Mouse (Mus musculus) limb, embryonic 15.5 days (tissue): ENCODE measurements around the gene 9230102O04Rik. TPM values are rescaled to one million over a fixed set of nuclear protein-coding genes. Genes with fewer than 3 reads are reported as not detected.

ENCODE experiments used
- ATAC-seq: fragments of 200-750 bp; cut with Nextera tagmentation; 2 replicates; pipeline ENCODE4 v1.8.0; 2017; ENCODE audit warnings: low read depth, moderate TSS enrichment; ENCODE audit not compliant: insufficient number of reproducible peaks, low FRiP score, low TSS enrichment
- H3K27ac ChIP-seq: fragments of 300-500 bp; sonication (generic); 2 replicates; pipeline ENCODE4 v1.5.1; 2015; ENCODE audit warnings: moderate library complexity, mild to moderate bottlenecking, inconsistent platforms
- H3K27me3 ChIP-seq: fragments of 300-500 bp; sonication (generic); 2 replicates; pipeline ENCODE4 v1.6.1; 2015; ENCODE audit warnings: inconsistent platforms
- H3K36me3 ChIP-seq: fragments of 300-500 bp; sonication (generic); 2 replicates; pipeline ENCODE4 v1.6.1; 2015; ENCODE audit warnings: inconsistent platforms
- H3K4me1 ChIP-seq: fragments of 300-500 bp; sonication (generic); 2 replicates; pipeline ENCODE4 v1.6.1; 2015; ENCODE audit warnings: inconsistent platforms
- H3K4me2 ChIP-seq: fragments of 300-500 bp; sonication (generic); 2 replicates; pipeline ENCODE4 v1.6.1; 2015; ENCODE audit warnings: mild to moderate bottlenecking, inconsistent platforms
- H3K4me3 ChIP-seq: fragments of 300-500 bp; sonication (generic); 2 replicates; pipeline ENCODE4 v1.5.1; 2015; ENCODE audit warnings: mild to moderate bottlenecking, inconsistent platforms
- H3K9ac ChIP-seq: fragments of 300-500 bp; sonication (generic); 2 replicates; pipeline ENCODE4 v1.6.1; 2015; ENCODE audit warnings: inconsistent platforms
- H3K9me3 ChIP-seq: fragments of 300-500 bp; sonication (generic); 2 replicates; pipeline ENCODE4 v1.6.1; 2016; ENCODE audit warnings: inconsistent platforms
- WGBS: fragments of 180-500 bp; shearing (Covaris S2); methylation state at CpG from one replicate; pipeline ENCODE4 v1.1.7; 2015; 5-methylcytosine and 5-hydroxymethylcytosine counted together
- polyA plus RNA-seq: library from polyadenylated mRNA; unstranded; fragments of >200 nt; fragmentation: Nextera tagmentation; extraction: Ambion mirVana; gene quantifications from 2 replicates; pipeline ENCODE4 v1.2.1, GENCODE M21; 2015

9230102O04Rik gene
- polyA plus RNA-seq, 1 experiment from 2014 or later, result not detected

- peaks cover 52% of the 10 kb centered on the region for H3K4me1 ChIP-seq
- peak overlapping the region; percentile 93 for H3K4me2 ChIP-seq
- 0 out of 2 replicates have a peak overlapping the region, but pooled peaks have one; percentile 59 for H3K27ac ChIP-seq
- H3K36me3 ChIP-seq, result no peaks in the 10 kb centered on the region
- peaks cover 88% of the 10 kb centered on the region for H3K27me3 ChIP-seq
- 6% methylated on average over 31 of the region's 31 CpGs for WGBS
- no peak for ATAC-seq
- 0 out of 2 replicates have a peak overlapping the region, but pooled peaks have one; percentile 26 for H3K9ac ChIP-seq
- H3K9me3 ChIP-seq, result no peaks in the 10 kb centered on the region
- H3K4me3 ChIP-seq, result peak overlapping the region; percentile 48
These were observed 12.6 kb downstream of the 9230102O04Rik start for GRCm38 (mm10) chr2:9876621-9877325.

DNA sequence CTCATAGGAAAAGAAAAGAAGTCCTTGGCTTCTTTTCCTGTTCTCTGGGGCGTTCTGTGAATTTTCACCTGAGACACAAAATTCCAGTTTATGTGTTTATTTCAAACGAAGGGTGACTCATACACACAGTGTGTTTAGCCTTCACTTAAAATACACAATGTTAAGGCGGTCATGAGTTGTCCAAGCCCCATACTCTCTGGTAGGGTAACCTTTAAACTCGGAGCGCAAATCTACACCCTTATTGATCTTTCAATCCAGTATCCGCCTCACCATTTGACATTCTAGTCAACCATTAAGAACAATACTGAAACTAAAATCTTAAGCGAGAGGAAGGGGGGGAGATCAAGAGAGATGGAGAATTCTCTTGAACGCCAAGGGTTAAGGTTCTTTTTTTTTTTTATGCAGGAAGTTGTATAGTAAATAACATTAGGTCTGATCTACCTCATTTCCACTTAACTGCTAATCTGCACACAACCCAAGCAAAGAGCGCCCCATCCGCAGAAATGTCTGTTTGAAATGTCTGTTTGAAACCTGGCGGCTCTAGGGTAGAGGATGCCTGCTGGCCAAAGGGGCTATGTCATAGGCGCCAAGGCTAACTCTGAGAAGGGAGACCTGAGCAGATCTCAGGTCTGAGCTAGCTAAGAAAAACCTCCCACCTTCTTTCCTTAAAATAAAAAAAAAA lies 13.5 kb downstream of the 9230102O04Rik start:
- no peaks in the 10 kb centered on the region for H3K36me3 ChIP-seq
- peak overlapping the region; percentile 48 for H3K4me3 ChIP-seq
- WGBS, result 30% methylated on average over 12 of the region's 12 CpGs
- no peak for ATAC-seq
- H3K4me1 ChIP-seq, result peaks cover 42% of the 10 kb centered on the region
- H3K27me3 ChIP-seq, result peaks cover 88% of the 10 kb centered on the region
- no peaks in the 10 kb centered on the region for H3K9me3 ChIP-seq
- H3K27ac ChIP-seq, result no peak overlapping the region
- H3K4me2 ChIP-seq, result 0 out of 2 replicates have a peak overlapping the region, but pooled peaks have one; percentile 11
- no peak overlapping the region for H3K9ac ChIP-seq

DNA sequence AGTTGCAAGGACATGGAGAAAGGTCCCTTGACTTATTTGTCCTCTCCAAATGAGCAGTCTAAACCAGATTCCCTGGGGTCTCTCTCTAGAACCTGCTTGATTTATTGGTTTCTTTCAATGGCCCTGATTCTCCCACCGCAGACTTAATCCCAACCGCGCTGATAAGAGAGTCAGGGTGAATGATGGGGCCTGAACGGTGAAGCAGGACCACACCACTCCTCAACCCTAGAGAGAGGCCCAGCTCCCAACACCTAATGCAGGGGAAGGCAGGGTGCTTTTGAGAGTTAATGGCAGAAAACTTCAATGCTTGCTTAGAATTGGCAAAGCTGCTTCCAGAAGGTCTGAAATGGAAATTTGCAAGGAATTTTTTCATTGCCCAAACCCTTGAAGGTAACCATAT lies 14.1 kb downstream of the 9230102O04Rik start:
- peak overlapping the region; percentile 48 for H3K4me3 ChIP-seq
- 12% methylated on average over 4 of the region's 4 CpGs for WGBS

DNA sequence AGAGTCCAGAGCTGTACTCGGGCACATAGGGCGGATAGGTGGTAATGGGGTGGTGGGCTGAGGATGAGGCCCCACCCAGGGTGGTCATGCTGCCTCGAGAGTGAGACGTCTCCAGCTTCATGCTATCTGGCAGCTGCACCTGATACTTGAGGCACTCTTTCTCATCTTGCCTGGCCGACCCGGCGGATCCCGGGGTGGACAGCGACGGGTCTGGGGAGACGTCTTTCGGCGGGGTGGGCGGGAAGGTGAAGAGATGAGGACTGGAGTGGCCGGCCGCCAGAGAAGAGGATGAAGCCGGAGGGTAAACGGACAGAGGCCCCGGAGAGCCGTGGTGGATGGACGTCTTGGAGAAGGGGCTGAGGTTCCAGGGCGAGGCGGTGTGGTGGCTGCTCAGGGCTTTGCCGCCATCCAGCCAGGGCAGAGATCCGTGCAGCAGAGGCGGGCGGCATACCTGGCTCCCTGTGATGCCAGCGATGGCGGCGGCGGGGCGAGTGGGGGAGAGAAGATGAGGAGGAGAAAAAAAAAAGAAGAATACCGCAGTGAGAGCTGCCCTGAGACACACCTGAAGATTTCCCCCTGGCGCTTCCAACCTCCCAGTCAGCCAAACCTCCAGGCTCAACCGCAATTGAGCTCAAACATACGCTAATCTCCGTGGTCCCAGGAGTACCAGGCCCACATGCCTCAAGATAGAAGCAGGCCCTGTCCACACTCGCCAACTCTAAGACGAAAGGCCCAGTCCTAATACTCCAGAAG lies 14.7 kb downstream of the 9230102O04Rik start:
- Histone ChIP-seq H3K9ac (no peak overlapping the region), H3K9me3 (no peaks in the 10 kb centered on the region), H3K4me1 (peaks cover 34% of the 10 kb centered on the region), H3K4me3 (peak overlapping the region; percentile 48), H3K36me3 (no peaks in the 10 kb centered on the region), H3K4me2 (0 out of 2 replicates have a peak overlapping the region, but pooled peaks have one; percentile 11), H3K27me3 (peaks cover 88% of the 10 kb centered on the region), H3K27ac (no peak overlapping the region)
- ATAC-seq, result no peak
- 14% methylated on average over 36 of the region's 39 CpGs for WGBS

More for the DNA sequence above, 14.1 kb downstream of the 9230102O04Rik start:
- no peak for ATAC-seq
- Histone ChIP-seq H3K9ac (no peak overlapping the region), H3K36me3 (no peaks in the 10 kb centered on the region), H3K4me2 (0 out of 2 replicates have a peak overlapping the region, but pooled peaks have one; percentile 11), H3K9me3 (no peaks in the 10 kb centered on the region), H3K27ac (no peak overlapping the region), H3K27me3 (peaks cover 88% of the 10 kb centered on the region), H3K4me1 (peaks cover 39% of the 10 kb centered on the region)

DNA sequence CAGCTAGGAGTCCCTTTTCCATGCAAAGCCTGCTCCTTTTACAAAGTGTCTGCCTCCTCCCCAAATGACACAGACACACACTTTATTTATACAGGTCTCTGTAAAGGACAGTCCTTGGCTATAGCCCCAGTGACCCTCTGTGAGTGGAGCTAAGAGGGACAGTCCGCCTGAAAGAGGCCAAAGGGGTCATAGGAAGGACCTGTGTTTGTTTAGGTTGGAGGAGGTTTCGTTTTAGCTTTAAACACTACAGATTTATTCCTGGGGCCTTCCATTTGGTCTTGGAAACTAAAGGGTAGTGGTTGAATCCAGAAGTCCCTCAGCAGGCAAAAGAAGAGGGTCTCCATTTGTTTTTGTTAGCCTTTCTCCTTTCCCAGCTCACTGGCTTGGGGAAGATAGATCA lies 15.6 kb downstream of the 9230102O04Rik start:
- H3K4me2 ChIP-seq, result no peak overlapping the region
- no peak overlapping the region for H3K27ac ChIP-seq
- H3K36me3 ChIP-seq, result no peaks in the 10 kb centered on the region
- no peaks in the 10 kb centered on the region for H3K9me3 ChIP-seq
- peaks cover 26% of the 10 kb centered on the region for H3K4me1 ChIP-seq
- H3K9ac ChIP-seq, result no peak overlapping the region
- H3K27me3 ChIP-seq, result peaks cover 91% of the 10 kb centered on the region
- WGBS, result 56% methylated on average over 2 of the region's 2 CpGs
- 0 out of 2 replicates have a peak overlapping the region, but pooled peaks have one; percentile 48 for H3K4me3 ChIP-seq
- no peak for ATAC-seq

GRCm38 (mm10) chr2:9872682-9873081 lies 16.7 kb downstream of the 9230102O04Rik start:
- peak overlapping the region; percentile 12; the same call in 1 of the 2 replicates for H3K4me2 ChIP-seq
- no peak overlapping the region for H3K9ac ChIP-seq
- peaks cover 17% of the 10 kb centered on the region for H3K4me1 ChIP-seq
- H3K36me3 ChIP-seq, result no peaks in the 10 kb centered on the region
- no peak for ATAC-seq
- H3K9me3 ChIP-seq, result no peaks in the 10 kb centered on the region
- H3K27ac ChIP-seq, result no peak overlapping the region
- 12% methylated on average over 12 of the region's 12 CpGs for WGBS
- H3K27me3 ChIP-seq, result peaks cover 83% of the 10 kb centered on the region
- H3K4me3 ChIP-seq, result peak overlapping the region; percentile 14; the same call in 1 of the 2 replicates

DNA sequence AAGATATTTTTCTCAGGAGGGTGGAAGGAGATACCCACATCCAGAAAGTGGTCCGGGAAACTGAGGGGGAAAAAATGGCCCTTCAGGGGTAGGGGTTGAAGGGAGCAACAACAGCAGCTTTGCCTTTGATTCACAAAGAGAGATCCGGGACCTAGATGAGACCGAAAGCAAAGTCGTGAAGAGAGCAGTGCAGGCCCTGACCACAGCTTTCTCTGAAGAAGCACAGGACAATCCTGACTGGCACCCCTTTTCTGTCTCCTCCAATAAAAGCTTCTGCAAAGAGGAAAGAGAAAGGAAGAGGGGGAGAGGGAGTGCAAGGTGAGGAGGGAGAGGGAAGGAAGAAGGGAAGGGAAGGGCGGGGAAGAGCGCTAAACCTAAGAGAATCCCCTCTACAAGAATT lies 17.5 kb downstream of the 9230102O04Rik start:
- no peak overlapping the region for H3K9ac ChIP-seq
- no peak overlapping the region for H3K4me3 ChIP-seq
- 59% methylated on average over 6 of the region's 6 CpGs for WGBS
- no peak overlapping the region for H3K4me2 ChIP-seq
- peaks cover 9% of the 10 kb centered on the region for H3K4me1 ChIP-seq
- H3K27me3 ChIP-seq, result peaks cover 75% of the 10 kb centered on the region
- no peak overlapping the region for H3K27ac ChIP-seq
- no peaks in the 10 kb centered on the region for H3K36me3 ChIP-seq
- H3K9me3 ChIP-seq, result no peaks in the 10 kb centered on the region
- no peak for ATAC-seq

DNA sequence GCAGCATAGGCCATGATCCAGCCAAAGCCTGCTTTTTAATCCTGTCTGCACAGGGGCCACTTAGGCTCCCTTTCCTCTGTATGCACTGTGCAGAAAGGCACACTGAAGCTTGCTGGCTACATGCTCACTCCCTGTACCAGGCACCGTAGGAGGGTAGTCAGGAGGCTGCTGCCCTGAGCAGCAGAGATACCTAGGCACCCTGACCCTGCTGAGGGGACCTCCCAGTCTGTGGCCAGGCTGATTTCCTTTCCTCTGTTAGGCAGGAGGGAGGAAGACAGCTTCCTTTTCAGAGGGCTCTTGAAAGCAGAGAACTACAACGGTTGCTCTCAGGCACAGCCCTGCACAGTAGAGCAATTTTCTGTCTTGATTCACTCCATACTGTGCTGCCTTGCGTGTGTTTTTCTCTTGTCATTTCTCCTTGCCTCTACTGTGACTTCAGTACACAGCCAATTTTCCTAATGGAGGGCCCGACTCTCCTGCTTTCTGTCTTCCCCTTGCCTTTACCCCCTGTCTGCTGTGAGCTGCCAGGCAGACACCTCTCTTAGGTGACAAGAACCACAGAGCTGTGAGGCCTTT lies 18.1 kb downstream of the 9230102O04Rik start:
- no peak for ATAC-seq
- Histone ChIP-seq H3K9me3 (no peaks in the 10 kb centered on the region), H3K27me3 (peaks cover 73% of the 10 kb centered on the region), H3K4me3 (no peak overlapping the region), H3K27ac (no peak overlapping the region), H3K9ac (no peak overlapping the region), H3K4me2 (no peak overlapping the region), H3K36me3 (no peaks in the 10 kb centered on the region), H3K4me1 (peaks cover 8% of the 10 kb centered on the region; the same call in 1 of the 2 replicates)
- WGBS, result 38% methylated on average over 4 of the region's 4 CpGs

DNA sequence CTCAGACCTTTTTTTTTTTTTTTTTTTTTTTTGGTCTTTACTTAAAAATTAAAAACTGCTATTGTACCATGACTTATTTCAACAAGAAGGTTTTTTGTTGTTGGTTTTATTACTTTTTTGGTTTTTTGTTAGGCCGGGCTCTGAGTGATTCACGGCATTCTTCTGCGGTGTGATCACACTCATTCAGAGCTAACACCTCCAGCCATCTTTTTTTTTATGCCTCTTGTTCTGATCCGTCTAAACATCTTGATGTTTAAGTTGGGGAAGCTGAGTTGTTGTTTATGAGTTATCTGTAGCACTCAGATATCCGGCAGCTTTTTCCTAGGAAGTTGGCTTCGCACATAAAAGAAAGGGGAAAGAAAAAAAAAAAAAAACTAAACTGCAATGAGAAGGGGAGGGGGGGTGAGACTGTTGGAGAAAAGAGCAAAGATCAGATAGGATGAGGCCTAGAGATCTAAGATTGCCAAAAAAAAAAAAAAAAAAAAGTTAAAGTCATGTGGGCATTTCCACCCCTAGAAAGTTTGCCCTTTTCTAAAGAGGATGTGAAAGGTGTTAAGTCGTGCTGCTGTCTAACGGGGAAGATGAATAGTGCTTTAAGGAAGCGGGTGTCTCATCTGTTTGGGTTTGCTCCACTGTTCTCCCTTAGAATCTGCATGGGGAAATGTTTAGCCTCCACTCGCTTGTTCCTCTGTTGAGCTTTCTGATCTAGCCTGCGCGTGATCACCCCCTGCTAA lies 22.1 kb downstream of the 9230102O04Rik start:
- peaks cover 3% of the 10 kb centered on the region; the same call in 1 of the 2 replicates for H3K36me3 ChIP-seq
- no peaks in the 10 kb centered on the region for H3K4me1 ChIP-seq
- no peak overlapping the region for H3K4me2 ChIP-seq
- H3K27ac ChIP-seq, result no peak overlapping the region
- 50% methylated on average over 12 of the region's 12 CpGs for WGBS
- H3K9me3 ChIP-seq, result no peaks in the 10 kb centered on the region
- peaks cover 35% of the 10 kb centered on the region for H3K27me3 ChIP-seq
- ATAC-seq, result no peak
- H3K9ac ChIP-seq, result no peak overlapping the region
- H3K4me3 ChIP-seq, result no peak overlapping the region

- Histone ChIP-seq H3K36me3 (peaks cover 5% of the 10 kb centered on the region; the same call in 1 of the 2 replicates), H3K9me3 (no peaks in the 10 kb centered on the region), H3K4me3 (no peak overlapping the region), H3K27ac (no peak overlapping the region), H3K9ac (no peak overlapping the region), H3K4me2 (no peak overlapping the region), H3K27me3 (no peaks in the 10 kb centered on the region), H3K4me1 (no peaks in the 10 kb centered on the region)
- WGBS, result 73% methylated on average over 5 of the region's 5 CpGs
- no peak for ATAC-seq
These were observed 28.6 kb downstream of the 9230102O04Rik start for GRCm38 (mm10) chr2:9860698-9861097.

DNA sequence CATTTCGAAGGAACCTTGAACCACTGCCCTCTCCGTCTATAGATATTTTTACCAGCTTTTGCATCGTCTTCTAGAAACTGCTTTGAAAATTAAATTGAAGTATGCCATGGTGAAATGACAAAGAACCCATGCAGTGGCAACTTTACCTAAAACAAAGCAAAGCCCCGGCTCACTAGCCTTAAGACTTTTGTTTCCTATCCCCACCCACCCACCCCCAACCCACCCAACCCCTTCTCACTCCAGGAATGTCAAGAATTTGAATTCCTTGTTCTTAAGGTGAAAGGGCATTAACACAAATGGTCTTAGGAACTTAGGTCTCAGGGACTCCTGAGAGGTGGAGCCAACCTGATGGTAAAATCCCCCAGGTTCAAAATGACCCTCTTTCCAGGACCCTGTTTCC lies 33.5 kb downstream of the 9230102O04Rik start:
- Histone ChIP-seq H3K9me3 (no peaks in the 10 kb centered on the region), H3K4me2 (no peak overlapping the region), H3K4me1 (no peaks in the 10 kb centered on the region), H3K36me3 (0 out of 2 replicates have a peak, but pooled peaks cover 2% of the 10 kb centered on the region), H3K9ac (no peak overlapping the region), H3K27me3 (no peaks in the 10 kb centered on the region), H3K27ac (no peak overlapping the region), H3K4me3 (no peak overlapping the region)
- ATAC-seq, result no peak
- 48% methylated on average over 4 of the region's 4 CpGs for WGBS
